Mouse (Mus musculus) neural tube, embryonic 10.5 days (tissue): Measurements from ENCODE around the gene S100a16.
A peak's percentile ranks its signal among the peaks of the same experiment; 100 is the strongest.

ENCODE experiments used
- DNase-seq: peaks from one replicate; pipeline ENCODE4 v3.0.0-alpha.2; 2017; ENCODE audit warnings: low spot score; ENCODE audit errors: extremely low spot score

Gene S100a16

GRCm38 (mm10) chr3:90537141-90537904 is at the start of gene S100a16:
TSS of gene S100a16 (plus strand) at chr3:90537254.
- DNase-seq: no peak

DNA sequence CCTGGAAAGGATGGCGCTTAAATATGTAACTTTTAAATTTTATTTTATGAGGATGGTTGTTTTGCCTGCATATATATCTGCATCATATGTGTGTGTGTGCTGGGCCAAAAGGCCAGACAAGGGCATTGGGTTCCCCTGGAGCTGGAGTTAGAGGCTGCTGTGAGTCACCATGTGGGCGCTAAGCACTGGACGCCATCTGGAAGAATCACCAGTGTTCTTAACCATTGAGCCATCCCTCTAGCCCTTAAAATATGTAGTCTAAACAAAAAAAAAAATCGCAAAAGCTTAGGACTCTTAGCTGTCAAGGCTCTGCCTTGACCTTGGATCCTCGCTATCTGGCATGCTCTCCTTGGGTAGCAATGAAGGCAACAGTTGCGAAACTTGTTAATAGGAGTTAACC is 48.5 kb upstream of the S100a16 start:
- no peak for DNase-seq

- peak; percentile 97 for DNase-seq
These were observed 46.3 kb upstream of the S100a16 start, which contains the start of gene Snapin for GRCm38 (mm10) chr3:90490696-90491256. TSS of gene Snapin (minus strand) at chr3:90491033.

- DNase-seq: no peak
These were observed 45.7 kb upstream of the S100a16 start for GRCm38 (mm10) chr3:90491350-90491749.

DNA sequence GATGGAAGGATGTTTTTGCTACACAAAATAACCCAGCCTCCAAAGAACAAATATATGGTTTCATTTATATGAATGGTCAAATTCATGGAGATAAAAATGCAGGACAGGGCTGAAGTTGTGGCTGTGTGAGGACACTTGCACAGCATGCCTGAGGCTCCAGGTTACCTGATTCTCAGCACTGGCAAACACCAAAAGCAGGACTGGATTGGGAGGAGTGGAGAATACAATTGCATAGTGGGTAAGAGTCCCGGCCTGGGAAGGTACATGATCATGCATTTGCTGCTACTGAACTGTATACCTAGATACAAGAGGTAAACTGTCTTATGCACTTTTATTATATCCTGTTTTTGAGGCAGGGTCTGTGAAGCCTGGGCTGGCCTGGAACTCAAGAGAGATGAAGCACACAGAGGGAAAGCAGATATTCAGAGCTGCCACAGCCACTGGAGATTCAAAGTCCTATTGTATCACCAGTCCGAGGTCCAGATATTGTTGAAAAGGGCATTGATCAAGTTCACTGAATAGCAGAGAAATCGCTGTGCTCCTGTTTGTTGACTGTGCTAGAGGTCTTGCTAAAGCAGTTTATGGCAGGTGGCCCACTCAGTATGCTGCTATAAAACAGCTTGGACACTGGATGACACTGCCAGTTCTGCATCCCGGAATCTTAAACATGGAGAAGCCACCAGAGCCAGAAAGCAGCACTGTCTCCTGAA is 43.1 kb upstream of the S100a16 start:
- no peak for DNase-seq

DNA sequence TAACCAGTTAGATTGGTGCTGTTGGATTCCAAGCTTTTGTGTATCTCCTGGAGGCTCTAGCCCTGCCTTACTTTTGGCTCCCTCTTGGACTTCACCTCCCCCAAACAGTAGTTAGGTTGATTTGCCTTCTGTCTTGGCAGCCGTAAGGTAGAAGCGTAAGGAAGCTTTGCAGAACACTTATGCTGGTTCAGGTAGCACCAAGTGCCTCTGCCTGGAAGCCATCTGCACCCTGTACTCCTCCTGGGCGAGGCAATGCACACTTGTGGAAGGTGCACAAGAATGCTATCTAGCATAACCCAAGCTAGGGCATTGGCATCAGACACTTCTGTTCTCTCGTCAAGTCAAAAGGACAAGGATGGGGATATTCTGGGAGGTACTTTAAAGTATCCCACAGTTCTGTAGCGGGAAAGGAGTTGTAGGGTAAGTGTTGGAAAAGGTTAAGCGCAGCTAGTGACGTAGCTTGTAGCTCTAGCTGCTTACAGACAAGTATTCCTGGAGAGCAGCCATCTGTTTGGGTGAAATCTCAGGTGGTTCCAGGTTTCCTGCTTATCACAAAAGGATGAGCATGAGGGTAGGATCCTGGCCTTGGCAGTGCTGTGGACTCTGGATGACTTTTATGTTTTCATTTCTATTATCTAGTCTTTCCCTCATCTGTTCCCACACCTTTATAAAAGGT is 41.1 kb upstream of the S100a16 start:
- DNase-seq: no peak

- DNase-seq: no peak
These were observed 39.5 kb upstream of the S100a16 start for GRCm38 (mm10) chr3:90497597-90497996.

DNA sequence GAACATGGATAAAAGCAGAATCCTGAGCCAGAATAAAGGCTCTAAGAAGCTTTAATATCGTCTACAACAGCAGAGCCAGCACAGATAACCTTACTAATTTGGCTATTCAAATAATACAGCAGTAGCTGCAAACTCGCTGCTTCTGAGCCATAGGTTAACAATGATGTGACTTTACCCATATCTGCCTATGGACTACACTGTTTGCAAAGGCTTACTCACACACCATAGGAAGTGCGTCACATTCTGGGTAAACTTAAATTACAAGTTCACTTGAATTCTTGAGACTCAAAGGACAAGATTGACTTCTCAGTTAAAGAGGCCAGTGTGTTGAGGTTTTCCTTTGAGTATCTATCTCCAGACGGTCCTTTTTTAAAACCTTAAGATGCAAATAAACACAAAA is 33.6 kb upstream of the S100a16 start:
- no peak for DNase-seq

DNA sequence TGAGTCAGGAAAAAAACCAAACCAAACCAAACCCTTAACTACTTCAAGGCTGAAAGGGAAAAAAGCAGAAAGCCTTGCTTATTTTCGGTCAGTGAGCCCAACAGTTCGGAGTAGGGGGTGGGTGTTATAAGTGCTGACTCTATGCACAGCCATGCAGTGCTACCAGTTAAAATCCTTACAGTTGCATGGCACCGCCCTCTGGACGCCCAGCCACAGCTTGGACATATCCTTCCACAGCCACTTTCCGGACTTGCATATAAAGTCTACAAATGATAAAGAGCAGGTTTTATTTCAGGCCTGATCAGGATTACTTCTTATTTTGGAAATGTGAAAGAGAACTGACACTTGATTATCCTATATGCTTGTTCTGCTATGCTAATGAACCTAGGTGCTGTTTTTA is 31.8 kb upstream of the S100a16 start:
- DNase-seq: no peak

- no peak for DNase-seq
These were observed 30.7 kb upstream of the S100a16 start for GRCm38 (mm10) chr3:90506362-90506761.

GRCm38 (mm10) chr3:90508287-90508949 is 28.6 kb upstream of the S100a16 start:
- no peak for DNase-seq

- DNase-seq: peak; percentile 99
These were observed 27.9 kb upstream of the S100a16 start, which contains the start of gene Chtop for GRCm38 (mm10) chr3:90508950-90509746. TSS of gene Chtop (minus strand) at chr3:90509498.

DNA sequence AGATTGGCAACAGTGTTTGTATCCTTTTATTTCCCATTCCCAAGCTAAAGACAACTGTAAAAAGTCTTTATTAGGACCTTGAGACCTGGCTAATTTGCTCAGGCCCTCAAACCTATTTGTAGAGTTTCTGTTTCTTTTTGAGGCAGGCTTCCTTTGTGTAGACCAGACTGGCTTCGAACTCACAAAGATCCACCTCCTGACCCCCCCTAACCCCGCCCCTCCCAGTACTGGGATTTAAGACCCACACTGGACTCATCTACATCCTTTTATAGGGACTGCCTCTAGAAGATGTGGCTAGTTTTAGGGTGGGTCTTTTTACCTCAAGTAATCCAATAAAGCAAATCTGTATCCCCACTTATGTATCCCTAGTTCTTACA is 27.3 kb upstream of the S100a16 start:
- DNase-seq: no peak

DNA sequence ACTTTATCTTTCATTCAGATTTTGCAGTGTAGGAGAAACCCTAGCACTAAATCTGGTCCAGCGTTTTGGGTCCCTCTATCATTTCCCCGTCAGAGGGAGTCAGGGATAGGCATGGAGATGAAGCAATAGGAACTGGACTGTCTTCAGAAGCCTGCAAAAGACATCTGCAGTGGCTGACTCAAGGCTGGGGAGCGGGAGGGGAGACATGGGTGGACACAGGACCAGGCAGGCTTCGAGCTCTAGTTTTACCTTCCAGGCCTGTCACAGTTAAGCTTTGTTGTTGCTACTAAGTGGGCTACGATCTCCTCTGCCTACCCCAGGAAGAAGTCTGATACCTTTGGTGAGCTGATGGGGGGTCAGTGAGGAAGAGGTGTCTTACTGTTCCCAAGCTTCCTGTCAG is 24.8 kb upstream of the S100a16 start:
- DNase-seq: no peak

- no peak for DNase-seq
These were observed 24.0 kb upstream of the S100a16 start for GRCm38 (mm10) chr3:90512948-90513642.

GRCm38 (mm10) chr3:90513796-90514590 is 23.1 kb upstream of the S100a16 start, which contains the start of the genes S100a1 and S100a13:
TSS of gene S100a1 (minus strand) at chr3:90514392.
TSS of gene S100a13 (plus strand) at chr3:90514435.
- DNase-seq: peak; percentile 48

DNA sequence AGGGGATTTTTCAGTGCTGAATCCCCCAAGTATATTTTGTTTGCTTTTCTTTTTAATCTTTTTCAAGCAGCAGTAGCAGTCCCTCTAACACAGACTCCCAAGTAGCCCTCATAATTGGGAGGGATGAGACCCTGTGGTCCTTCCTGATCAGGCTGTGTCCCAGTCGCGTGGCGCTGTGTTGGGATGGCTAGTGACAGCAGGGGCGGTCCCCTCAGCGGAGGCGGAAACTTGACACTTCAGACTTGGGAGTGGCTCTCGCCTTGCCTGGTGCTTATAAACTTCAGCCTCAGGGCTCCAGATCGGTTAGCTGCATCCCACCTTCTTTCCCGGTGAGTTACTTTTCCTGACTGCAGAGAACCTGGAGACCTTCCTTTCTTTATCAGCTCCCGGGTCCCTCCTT is 22.4 kb upstream of the S100a16 start:
- DNase-seq: peak; percentile 66

DNA sequence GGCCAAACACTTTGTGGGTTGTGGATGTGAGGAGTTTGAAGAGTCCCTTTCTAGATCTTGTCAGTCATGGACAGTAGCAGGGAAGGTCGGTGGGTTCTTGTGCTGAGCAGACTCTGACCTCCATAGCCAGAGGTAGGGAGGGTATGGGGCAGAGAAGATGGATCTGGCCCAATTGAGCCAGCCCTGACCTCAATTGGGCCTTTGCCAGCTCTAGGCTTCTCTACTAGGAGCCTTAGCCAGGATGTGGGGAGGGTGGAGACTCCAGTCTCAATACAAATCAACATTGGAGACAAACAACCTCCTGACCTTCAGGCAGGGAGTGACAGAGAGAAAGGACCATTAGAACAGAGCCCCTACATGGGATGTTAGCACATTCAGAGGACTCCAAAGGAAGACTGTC is 21.8 kb upstream of the S100a16 start:
- no peak for DNase-seq

DNA sequence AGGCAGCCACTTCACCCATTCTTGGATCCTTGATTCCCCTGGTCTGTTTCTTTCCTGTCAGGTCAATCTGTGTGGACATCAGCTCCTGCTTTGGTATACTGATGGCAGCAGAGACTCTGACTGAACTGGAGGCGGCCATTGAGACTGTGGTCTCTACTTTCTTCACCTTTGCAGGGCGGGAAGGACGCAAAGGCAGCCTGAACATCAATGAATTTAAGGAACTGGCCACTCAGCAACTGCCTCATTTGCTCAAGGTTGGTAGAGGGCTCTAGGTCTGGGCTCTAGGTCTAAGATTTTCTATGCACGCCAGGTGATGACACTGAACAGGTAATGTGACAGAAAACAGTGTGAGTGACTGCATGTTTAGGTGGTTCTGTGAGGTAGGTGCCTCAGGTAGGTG is 21.3 kb upstream of the S100a16 start:
- DNase-seq: no peak
